In the genomic region with DNA sequence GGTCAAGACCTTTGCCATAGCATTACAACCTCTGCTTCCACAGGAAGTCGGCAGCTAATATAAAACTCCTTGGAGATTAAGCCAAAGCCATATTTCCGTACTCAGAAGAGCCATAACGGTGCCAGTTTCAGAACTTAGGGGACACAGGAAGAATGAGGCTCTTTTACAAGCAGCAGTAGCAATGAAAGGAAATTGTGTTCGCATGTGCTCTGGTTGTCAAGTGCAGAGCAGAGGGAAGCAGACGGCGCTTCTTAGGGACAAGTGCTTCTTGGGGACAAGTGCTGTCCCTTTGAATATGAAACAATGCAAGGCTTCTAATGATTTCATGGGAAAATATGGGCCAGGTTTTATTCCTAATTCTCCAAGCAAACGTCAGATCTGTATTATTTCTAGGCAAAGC, we compare ENCODE assay signal across 20 mouse cellular contexts. TPM values are rescaled to one million over a fixed set of nuclear protein-coding genes. Genes with fewer than 3 reads are reported as not detected.
DNase-seq lines count a peak whose midpoint lies in the region; ATAC-seq and TF ChIP-seq lines count a peak whose summit lies in the region.
"Had no signal": no experiment of that assay in that cellular context is flagged by ENCODE, and none has a peak within 500 bp of the region (broad histone marks: within the 10 kb centered on the region; RNA-seq: fewer than 3 reads in every experiment).

No protein-coding gene starts in this region.

- H3K4me1 ChIP-seq in forebrain, embryonic 14.5 days (ENCODE audit: control insufficient read depth, insufficient read depth, low read length) = peaks cover 4% of the 10 kb centered on the region; the same call in 1 of the 2 replicates
- H3K4me1 ChIP-seq in forebrain, embryonic 11.5 days (replicated peaks; ENCODE audit: control insufficient read depth, insufficient read depth, low read length) = 0 out of 2 replicates have a peak, but pooled peaks cover 2% of the 10 kb centered on the region
- peaks cover 3% of the 10 kb centered on the region; the same call in 1 of the 2 replicates for H3K4me1 ChIP-seq in testis, adult 2 months (ENCODE audit: control insufficient read depth, insufficient read depth, low read length)
- H3K4me1 ChIP-seq: kidney, embryonic 15.5 days had no signal

- no peaks in the 10 kb centered on the region for H3K27me3 ChIP-seq in forebrain, embryonic 14.5 days (replicated peaks; ENCODE audit: control insufficient read depth, insufficient read depth, low read length)
- H3K27me3 ChIP-seq in forebrain, embryonic 11.5 days (ENCODE audit: control insufficient read depth, insufficient read depth, low read length) = no peaks in the 10 kb centered on the region
- no peaks in the 10 kb centered on the region for H3K27me3 ChIP-seq in testis, adult 2 months (ENCODE audit: control insufficient read depth, insufficient read depth, low read length)
- H3K27me3 ChIP-seq: embryonic facial prominence, embryonic 13.5 days; hindbrain, embryonic 15.5 days; kidney, embryonic 15.5 days had no signal

- H3K36me3 ChIP-seq in forebrain, embryonic 14.5 days (ENCODE audit: control insufficient read depth, insufficient read depth, low read length) = no peaks in the 10 kb centered on the region
- H3K36me3 ChIP-seq in forebrain, embryonic 11.5 days (ENCODE audit: control insufficient read depth, insufficient read depth, low read length) = no peaks in the 10 kb centered on the region
- H3K36me3 ChIP-seq in testis, adult 2 months (ENCODE audit: control insufficient read depth, insufficient read depth, low read length) = no peaks in the 10 kb centered on the region; the same call in 1 of the 2 replicates
- H3K36me3 ChIP-seq: embryonic facial prominence, embryonic 13.5 days; hindbrain, embryonic 15.5 days; kidney, embryonic 15.5 days had no signal

- TF ChIP-seq CTCF in layer of hippocampus, adult 2 months (conservative IDR thresholded peaks at IDR 0.05) = no peak
- no peak for TF ChIP-seq CTCF in testis, adult 2 months (IDR thresholded peaks at IDR 0.05; ENCODE audit: control insufficient read depth, insufficient read depth, insufficient replicate concordance, low read depth, low read length)

- no peak for TF ChIP-seq POLR2A in testis, adult 2 months (IDR thresholded peaks at IDR 0.05; ENCODE audit: control insufficient read depth, low read depth, low read length)

- 65% methylated on average over 7 of the region's 7 CpGs for WGBS in forebrain, embryonic 14.5 days
- 69% methylated on average over 7 of the region's 7 CpGs for WGBS in forebrain, embryonic 11.5 days

- H3K4me2 ChIP-seq in forebrain, embryonic 14.5 days (ENCODE audit: low read length) = no peak overlapping the region
- H3K4me2 ChIP-seq in forebrain, embryonic 11.5 days (ENCODE audit: low read depth, low read length, severe bottlenecking) = no peak overlapping the region
- H3K4me2 ChIP-seq: embryonic facial prominence, embryonic 13.5 days; heart, embryonic 11.5 days; hindbrain, embryonic 15.5 days; kidney, embryonic 15.5 days had no signal

- DNase-seq in forebrain, embryonic 14.5 days (ENCODE audit: low spot score) = peak; percentile 16
- no peak for DNase-seq in forebrain, embryonic 11.5 days (ENCODE audit: low spot score)
- DNase-seq in layer of hippocampus, adult 2 months (ENCODE audit: low spot score in 2 of 2) = peak; percentile 18 to 22
- no peak for DNase-seq in layer of hippocampus, adult 9-10 months (ENCODE audit: low spot score)
- DNase-seq in testis, postnatal 14 days (ENCODE audit: low spot score) = no peak
- no peak for DNase-seq in retina, postnatal 1 day
- DNase-seq: gastrocnemius, adult 2 months; heart, postnatal 10 days; left cerebral cortex, postnatal 4 days; liver; lung, adult 18-20 months; lung, postnatal 36 days; thymus, postnatal 14 days had no signal

- H3K9ac ChIP-seq in forebrain, embryonic 14.5 days (ENCODE audit: low read length) = no peak overlapping the region
- no peak overlapping the region for H3K9ac ChIP-seq in forebrain, embryonic 11.5 days (ENCODE audit: low read length)
- H3K9ac ChIP-seq: embryonic facial prominence, embryonic 13.5 days; hindbrain, embryonic 15.5 days; kidney, embryonic 15.5 days had no signal

- no peaks in the 10 kb centered on the region for H3K9me3 ChIP-seq in forebrain, embryonic 14.5 days (replicated peaks; ENCODE audit: control insufficient read depth, low read length)
- H3K9me3 ChIP-seq in forebrain, embryonic 11.5 days (ENCODE audit: control insufficient read depth, low read length) = no peaks in the 10 kb centered on the region
- H3K9me3 ChIP-seq: embryonic facial prominence, embryonic 13.5 days; hindbrain, embryonic 15.5 days; kidney, embryonic 15.5 days had no signal

- no peak overlapping the region for H3K27ac ChIP-seq in forebrain, embryonic 14.5 days (ENCODE audit: low read depth, low read length)
- no peak overlapping the region for H3K27ac ChIP-seq in forebrain, embryonic 11.5 days (ENCODE audit: low read depth, low read length)
- H3K27ac ChIP-seq in layer of hippocampus, adult 2 months = peak overlapping the region; percentile 74; the same call in 1 of the 2 replicates
- peak overlapping the region; percentile 25; the same call in 1 of the 2 replicates for H3K27ac ChIP-seq in testis, adult 2 months (ENCODE audit: control insufficient read depth, insufficient read depth, low read depth, low read length)
- H3K27ac ChIP-seq: embryonic facial prominence, embryonic 13.5 days; gastrocnemius, adult 2 months; hindbrain, embryonic 15.5 days; kidney, embryonic 15.5 days; stomach, postnatal 0 days had no signal

- ATAC-seq in forebrain, embryonic 14.5 days = no peak
- no peak for ATAC-seq in forebrain, embryonic 11.5 days (replicated peaks; ENCODE audit: low FRiP score)
- ATAC-seq: intestine, postnatal 0 days had no signal

- no peak overlapping the region for H3K4me3 ChIP-seq in forebrain, embryonic 14.5 days (ENCODE audit: low read depth, low read length)
- no peak overlapping the region for H3K4me3 ChIP-seq in forebrain, embryonic 11.5 days (ENCODE audit: low read depth, low read length)
- H3K4me3 ChIP-seq in layer of hippocampus, adult 2 months = no peak overlapping the region
- H3K4me3 ChIP-seq in testis, adult 2 months (ENCODE audit: control insufficient read depth, low read depth, low read length) = no peak overlapping the region
- H3K4me3 ChIP-seq: embryonic facial prominence, embryonic 13.5 days; gastrocnemius, adult 2 months; hindbrain, embryonic 15.5 days; kidney, embryonic 15.5 days had no signal

RNA-seq across cellular contexts. Expression of gene Elovl2, which starts 16.9 kb away (rescaled TPM):
- 41.8 and 45.6 TPM in 2 replicates for polyA plus RNA-seq in forebrain, embryonic 14.5 days (2014; fragmentation: Nextera tagmentation; extraction: Ambion mirVana)
- 52.8 and 55.4 TPM in 2 replicates for polyA plus RNA-seq in forebrain, embryonic 11.5 days (2014; fragmentation: Nextera tagmentation; extraction: Ambion mirVana)
- 10 to 100 TPM; 16.2 to 16.9 TPM for total RNA-seq in layer of hippocampus, adult 2 months (2021)
- 102 and 132 TPM in 2 replicates for polyA plus RNA-seq in testis, adult 2 months (2012; rRNA removed)

RNA-seq across cellular contexts. Expression of gene Smim13, which starts 46.4 kb away (rescaled TPM):
- polyA plus RNA-seq in forebrain, embryonic 14.5 days (2014; fragmentation: Nextera tagmentation; extraction: Ambion mirVana) = 18.3 and 20.1 TPM in 2 replicates
- polyA plus RNA-seq in forebrain, embryonic 11.5 days (2014; fragmentation: Nextera tagmentation; extraction: Ambion mirVana) = 13.1 and 14.3 TPM in 2 replicates
- total RNA-seq in layer of hippocampus, adult 2 months (2021) = 100 to 1,000 TPM; 141 to 143 TPM
- polyA plus RNA-seq in testis, adult 2 months (2012; rRNA removed) = 14.3 and 16.2 TPM in 2 replicates

Comparison
In these comparisons a context has a peak if more than half of its experiments do, and no peak if none do; other contexts are left out.
1. DNase-seq: peak in forebrain, embryonic 14.5 days (single experiment) and layer of hippocampus, adult 2 months (2 of 2); none in forebrain, embryonic 11.5 days (single experiment), layer of hippocampus, adult 9-10 months (single experiment), testis, postnatal 14 days (single experiment) and retina, postnatal 1 day (single experiment).
2. H3K27ac ChIP-seq: peak in layer of hippocampus, adult 2 months (single experiment) and testis, adult 2 months (single experiment); none in forebrain, embryonic 14.5 days (single experiment) and forebrain, embryonic 11.5 days (single experiment).